Mouse (Mus musculus): ENCODE results near the gene Ifitm6. TPM values are rescaled to one million over a fixed set of nuclear protein-coding genes. Genes with fewer than 3 reads are reported as not detected.
A peak's percentile ranks its signal among the peaks of the same experiment; 100 is the strongest.
"Not testable (repeated sequence)": the region's sequence is repeated elsewhere in the genome, so short reads cannot be mapped to it uniquely, and the experiment has no call there.

Gene Ifitm6
- polyA plus RNA-seq, 2 experiments from 2014 or later: not detected

GRCm38 (mm10) chr7:141008312-141008761 lies 9.4 kb downstream of the Ifitm6 start:
- ATAC-seq: no peak

GRCm38 (mm10) chr7:141006914-141007313 lies 10.8 kb downstream of the Ifitm6 start:
- ATAC-seq: no peak

DNA sequence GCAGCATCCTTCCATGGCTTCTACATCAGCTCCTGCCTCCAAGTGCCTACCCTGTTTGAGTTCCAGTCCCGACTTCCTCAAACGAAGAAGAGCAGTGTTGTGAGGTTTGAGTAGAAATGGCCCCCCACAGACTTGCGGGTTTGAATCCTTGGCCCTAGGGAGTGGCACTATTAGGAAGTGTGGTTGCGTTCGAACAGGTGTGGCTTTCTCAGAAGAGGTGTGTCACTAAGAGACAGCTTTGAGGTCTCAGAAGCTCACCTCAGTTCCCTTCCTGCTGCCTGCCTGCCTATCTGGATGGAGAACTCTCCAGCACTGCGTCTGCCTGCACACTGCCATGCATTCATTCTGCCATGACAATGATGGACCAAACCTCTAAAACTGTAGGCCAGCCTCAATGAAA lies 11.3 kb downstream of the Ifitm6 start:
- ATAC-seq: no peak

DNA sequence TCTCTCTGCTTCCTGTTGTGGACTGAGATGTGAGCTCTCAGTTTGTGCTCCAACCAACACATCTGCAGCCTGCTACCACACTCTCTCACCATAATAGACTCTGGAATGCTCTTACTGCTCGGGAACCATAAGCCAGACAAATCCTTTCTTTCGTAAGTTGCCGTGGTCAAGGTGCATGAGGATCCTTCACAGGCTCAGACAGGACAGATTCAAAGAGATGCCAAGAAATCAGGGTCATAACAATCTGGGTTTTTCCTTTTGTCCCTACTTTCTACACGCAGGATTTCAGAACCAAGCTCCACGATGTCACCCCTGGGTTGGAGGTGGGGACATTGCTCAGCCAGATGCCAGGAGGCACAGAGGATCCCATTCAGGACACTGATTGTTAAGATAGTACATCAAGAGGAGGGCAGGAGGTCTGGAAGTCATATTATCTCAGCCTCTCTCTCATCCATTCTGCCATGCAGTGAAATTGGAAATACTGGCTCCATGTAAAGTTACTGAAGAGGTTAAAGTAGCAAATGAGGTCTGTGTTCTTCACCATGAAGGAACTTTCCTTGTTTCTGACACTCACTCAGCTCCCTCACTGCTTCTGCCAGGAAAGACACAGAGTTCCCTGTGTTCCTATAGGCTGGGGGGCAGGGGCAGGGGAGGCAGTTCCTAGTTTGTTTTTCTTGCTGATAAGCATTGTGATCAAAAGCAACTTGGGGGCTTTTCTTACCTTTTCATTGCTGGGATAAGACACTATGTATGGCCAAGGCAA lies 14.3 kb downstream of the Ifitm6 start:
- ATAC-seq: no peak

- no peak for ATAC-seq
Measured at GRCm38 (mm10) chr7:141000881-141001708, 16.6 kb downstream of the Ifitm6 start.

- peak; percentile 81 for ATAC-seq
Measured at GRCm38 (mm10) chr7:140998853-140999700, 18.6 kb downstream of the Ifitm6 start.

GRCm38 (mm10) chr7:140997817-140998216 lies 19.9 kb downstream of the Ifitm6 start:
- no peak for ATAC-seq

DNA sequence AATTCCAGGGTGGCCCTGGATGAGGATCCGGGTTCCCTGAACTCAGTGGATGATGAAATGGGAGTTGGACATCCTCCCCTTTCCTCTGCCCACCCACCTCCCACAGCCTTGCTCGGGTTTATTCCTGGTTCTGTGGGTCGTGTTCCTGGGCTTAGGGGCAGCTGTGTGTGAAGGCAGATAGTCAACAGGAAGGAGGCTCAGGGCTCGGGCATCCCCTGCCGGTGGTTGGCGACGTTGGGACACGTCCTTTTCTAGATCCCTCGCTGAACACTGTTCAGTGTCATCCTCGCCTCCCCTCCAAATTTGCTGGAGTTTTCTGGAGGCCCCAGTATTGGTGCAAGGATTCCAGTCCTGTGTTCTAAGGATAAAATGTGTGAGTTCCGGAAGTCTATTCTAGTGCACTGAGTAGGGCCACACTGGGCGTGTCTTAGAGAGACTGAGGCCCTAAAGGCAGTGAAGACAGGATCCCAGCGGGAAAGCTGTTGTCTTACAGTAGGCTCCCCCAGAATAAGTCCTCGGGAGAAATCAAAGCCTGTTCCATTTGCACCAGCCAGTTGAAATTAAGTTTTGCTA lies 26.5 kb downstream of the Ifitm6 start:
- ATAC-seq: peak; percentile 39

- ATAC-seq: no peak
Measured at GRCm38 (mm10) chr7:140990622-140991021, 27.1 kb downstream of the Ifitm6 start.

DNA sequence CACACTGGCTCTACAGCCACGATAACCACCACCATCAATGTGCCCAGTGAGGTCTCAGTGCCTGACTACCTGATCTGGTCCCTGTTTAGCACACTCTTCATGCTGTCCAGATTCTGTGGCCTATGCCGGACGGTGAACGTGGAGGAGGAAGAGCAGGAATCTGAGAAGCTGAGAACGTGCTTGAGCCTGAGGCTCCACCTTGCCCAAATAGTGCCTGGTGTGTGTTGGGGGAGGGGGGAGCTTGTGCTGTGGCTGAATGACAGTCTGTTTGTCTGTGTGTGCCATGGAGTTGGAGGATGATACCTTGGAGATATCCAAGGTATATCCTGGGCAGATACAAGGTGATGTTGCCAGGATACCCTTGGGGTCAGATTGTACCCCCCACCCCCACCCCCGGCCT lies 27.5 kb downstream of the Ifitm6 start:
- no peak for ATAC-seq

- ATAC-seq: no peak
Measured at GRCm38 (mm10) chr7:140989022-140989421, 28.7 kb downstream of the Ifitm6 start.

GRCm38 (mm10) chr7:140987182-140988138 lies 30.3 kb downstream of the Ifitm6 start:
- no peak for ATAC-seq

DNA sequence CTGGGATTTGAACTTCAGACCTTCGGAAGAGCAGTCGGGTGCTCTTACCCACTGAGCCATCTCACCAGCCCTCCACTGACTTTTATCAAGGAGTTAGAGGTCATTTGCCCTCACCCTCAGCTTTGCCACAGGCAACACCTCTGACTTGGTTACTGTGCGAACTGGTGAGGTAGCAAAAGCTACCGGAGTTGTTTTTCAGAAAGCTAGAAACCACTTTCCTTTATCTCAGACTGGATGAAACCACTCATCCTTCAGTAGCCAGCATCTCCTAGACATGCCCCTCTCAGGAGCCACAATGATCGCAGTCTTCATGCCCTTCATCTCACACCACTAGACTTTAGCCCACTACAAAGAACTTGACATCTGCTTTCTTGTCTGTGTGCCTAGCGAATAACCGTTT lies 34.8 kb downstream of the Ifitm6 start:
- no peak for ATAC-seq

- ATAC-seq: no peak
Measured at GRCm38 (mm10) chr7:140981704-140982103, 36.0 kb downstream of the Ifitm6 start.

GRCm38 (mm10) chr7:140976720-140977119 lies 41.0 kb downstream of the Ifitm6 start:
- ATAC-seq: not testable (repeated sequence)

GRCm38 (mm10) chr7:140975465-140975864 lies 42.3 kb downstream of the Ifitm6 start:
- ATAC-seq: no peak

- ATAC-seq: no peak
Measured at GRCm38 (mm10) chr7:140974940-140975339, 42.8 kb downstream of the Ifitm6 start.

- no peak for ATAC-seq
Measured at GRCm38 (mm10) chr7:140973396-140974165, 44.1 kb downstream of the Ifitm6 start.

- no peak for ATAC-seq
Measured at GRCm38 (mm10) chr7:140971479-140972171, 46.1 kb downstream of the Ifitm6 start.

DNA sequence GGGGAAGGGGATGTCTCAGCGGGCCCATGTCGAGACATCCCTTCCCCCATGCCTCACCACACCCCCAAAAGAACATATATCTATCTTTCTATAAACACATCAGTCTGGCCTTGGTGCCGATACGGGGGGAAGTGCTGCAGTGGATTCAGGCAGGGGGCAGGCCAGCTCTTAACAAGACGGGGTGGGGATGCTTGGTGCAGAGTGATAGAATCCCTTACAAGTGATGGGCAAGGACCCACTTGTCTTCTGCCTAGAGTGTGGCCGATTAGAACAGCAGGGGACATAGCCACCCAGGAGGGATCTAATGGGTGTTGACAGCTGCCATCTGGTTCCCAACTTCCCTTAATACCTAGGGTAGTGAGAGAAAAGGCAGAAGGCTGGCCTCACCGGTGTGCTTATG lies 46.8 kb downstream of the Ifitm6 start:
- no peak for ATAC-seq

Measured in CD4-positive, CD25-positive, alpha-beta regulatory T cell, adult 4 months (primary cell).